Mouse (Mus musculus): ENCODE measurements around the gene Paqr6.
"Not testable (repeated sequence)": the region's sequence is repeated elsewhere in the genome, so short reads cannot be mapped to it uniquely, and the experiment has no call there.

The Paqr6 gene

DNA sequence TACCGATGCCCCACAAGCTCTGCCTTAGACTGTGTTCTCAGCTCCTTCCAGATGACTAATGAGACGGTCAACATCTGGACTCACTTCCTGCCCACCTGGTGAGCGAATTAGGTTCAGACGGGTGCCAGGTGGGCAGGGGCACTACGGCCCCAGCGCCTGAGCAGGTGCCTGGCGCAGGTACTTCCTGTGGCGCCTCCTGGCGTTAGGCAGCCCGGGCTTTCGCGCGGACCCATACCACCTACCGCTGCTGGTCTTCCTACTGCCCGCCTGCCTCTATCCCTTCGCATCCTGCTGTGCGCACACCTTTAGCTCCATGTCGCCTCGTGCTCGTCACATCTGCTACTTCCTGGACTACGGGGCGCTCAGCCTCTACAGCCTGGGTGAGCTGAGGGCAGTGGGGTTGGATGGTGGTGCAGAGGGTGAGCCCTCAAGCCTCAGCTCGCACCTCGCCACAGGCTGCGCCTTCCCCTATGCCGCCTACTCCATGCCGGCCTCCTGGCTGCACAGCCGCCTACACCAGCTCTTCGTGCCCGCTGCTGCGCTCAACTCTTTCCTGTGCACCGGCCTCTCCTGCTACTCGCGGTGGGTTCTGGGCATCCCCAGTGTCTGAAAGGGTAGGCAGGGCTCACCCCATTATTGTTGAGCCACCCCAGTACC is 1.4 kb downstream of the Paqr6 start:
- DNase-seq (ENCODE audit: extremely low spot score, low spot score) = no peak

DNA sequence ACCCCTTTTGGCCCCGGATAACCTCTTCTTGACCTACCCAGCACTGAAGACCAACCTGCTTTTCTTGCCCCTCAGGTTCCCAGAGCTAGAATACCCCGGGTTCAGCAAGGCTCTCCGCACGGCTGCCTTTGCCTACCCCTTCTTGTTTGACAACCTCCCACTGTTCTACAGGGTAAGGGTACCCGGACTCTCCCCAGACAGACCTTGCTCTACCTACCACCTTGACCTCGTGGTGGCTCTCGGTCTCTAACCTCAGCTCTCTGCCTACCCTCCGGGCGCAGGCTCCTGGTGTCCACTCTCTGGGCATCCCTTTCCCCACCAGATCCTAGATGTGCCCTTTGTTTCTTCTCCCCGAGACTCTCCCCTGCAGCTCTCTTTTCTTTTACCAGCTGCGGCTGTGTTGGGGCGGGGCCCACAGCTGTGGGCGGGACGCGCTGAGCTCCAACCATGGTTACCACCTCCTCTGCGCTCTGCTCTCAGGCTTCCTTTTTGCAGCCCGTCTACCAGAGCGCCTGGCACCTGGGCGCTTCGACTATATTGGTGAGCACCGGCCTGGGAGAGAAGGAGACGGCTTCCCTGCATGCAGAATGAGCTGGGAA is 2.5 kb downstream of the Paqr6 start:
- not testable (repeated sequence) for DNase-seq (ENCODE audit: extremely low spot score, low spot score)

DNA sequence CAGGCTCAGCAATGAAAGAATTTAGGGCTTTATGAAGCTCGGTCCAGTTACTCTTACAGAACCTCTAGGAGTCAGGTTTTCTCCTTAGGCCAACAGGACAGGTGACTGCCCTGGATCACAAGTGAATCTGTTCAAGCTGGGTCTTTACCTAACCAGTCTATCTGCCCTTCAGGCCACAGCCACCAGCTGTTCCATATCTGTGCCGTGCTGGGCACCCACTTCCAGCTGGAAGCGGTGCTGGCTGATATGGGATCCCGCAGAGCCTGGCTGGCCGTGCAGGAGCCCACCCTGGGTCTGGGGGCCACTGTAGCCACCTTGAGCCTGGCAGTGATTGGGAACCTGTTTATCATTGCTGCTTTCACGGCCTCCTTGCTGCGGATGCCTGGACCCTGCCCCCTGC is 3.1 kb downstream of the Paqr6 start:
- DNase-seq (ENCODE audit: extremely low spot score, low spot score) = not testable (repeated sequence)

DNA sequence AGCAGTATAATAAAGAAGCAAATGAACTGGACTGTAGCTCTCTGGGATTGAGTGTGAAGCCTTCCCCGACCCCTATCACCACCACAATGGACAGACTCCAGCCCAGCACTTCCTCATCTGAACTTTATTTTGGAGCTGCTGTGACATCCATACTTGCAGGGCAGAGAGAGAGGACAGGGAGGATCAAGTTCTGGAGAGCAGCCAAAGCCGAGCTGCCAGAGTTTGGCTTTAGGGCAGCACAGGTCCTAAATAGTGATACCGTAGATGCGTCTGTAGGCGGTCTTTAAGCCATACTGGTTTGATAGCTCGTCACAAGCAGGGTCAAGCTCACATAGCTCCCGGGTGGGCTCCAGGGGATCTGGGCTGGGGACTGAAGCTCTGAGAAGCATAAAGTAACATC is 4.1 kb downstream of the Paqr6 start:
- DNase-seq (ENCODE audit: extremely low spot score, low spot score) = not testable (repeated sequence)

DNA sequence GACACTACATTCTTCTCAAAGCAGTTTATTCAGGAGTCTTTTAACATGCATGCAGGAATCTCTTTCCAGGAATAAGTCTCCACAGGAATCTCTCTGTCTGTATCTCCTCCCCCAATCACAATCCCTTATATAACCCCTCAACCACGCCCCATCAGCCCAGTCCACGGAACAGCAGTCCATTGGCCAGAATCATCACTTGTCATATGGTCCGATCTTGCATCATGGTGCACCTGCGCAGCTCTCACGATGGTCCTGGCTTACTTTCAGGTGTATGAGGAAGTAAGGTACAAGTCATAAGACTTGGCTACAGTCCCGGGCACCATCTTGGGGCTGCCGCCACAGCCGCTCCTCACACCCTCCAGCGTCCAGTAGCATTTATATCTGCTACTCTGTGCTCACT is 8.3 kb downstream of the Paqr6 start, which contains the start of gene Bglap3:
TSS of gene Bglap3 (minus strand) at position 101 of the 400 bp plus-strand sequence.
- DNase-seq (ENCODE audit: extremely low spot score, low spot score) = not testable (repeated sequence)

DNA sequence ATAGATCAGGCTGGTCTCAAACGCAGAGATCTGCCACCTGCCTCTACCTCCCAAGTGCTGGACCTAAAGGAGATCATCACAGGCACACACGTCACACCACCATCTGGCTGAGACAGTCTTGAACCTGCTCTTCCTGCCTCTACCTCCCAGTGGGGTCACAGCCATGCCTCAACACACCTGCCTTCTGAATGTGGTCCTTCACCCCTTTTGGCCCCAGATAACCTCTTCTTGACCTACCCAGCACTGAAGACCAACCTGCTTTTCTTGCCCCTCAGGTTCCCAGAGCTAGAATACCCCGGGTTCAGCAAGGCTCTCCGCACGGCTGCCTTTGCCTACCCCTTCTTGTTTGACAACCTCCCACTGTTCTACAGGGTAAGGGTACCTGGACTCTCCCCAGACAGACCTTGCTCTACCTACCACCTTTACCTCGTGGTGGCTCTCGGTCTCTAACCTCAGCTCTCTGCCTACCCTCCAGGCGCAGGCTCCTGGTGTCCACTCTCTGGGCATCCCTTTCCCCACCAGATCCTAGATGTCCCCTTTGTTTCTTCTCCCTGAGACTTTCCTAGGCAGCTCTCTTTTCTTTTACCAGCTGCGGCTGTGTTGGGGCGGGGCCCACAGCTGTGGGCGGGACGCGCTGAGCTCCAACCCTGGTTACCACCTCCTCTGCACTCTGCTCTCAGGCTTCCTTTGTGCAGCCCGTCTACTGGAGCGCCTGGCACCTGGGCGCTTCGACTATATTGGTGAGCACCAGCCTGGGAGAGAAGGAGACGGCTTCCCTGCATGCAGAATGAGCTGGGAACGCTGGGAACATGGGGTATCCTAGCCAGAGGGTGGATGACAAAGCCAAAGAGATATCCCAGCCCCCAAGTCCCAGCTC is 11.6 kb downstream of the Paqr6 start:
- DNase-seq (ENCODE audit: extremely low spot score, low spot score) = peak; percentile 54

DNA sequence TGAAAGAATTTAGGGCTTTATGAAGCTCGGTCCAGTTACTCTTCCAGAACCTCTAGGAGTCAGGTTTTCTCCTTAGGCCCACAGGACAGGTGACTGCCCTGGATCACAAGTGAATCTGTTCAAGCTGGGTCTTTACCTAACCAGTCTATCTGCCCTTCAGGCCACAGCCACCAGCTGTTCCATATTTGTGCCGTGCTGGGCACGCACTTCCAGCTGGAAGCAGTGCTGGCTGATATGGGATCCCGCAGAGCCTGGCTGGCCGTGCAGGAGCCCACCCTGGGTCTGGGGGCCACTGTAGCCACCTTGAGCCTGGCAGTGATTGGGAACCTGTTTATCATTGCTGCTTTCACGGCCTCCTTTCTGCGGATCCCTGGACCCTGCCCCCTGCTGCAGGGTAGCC is 12.3 kb downstream of the Paqr6 start:
- not testable (repeated sequence) for DNase-seq (ENCODE audit: extremely low spot score, low spot score)

DNA sequence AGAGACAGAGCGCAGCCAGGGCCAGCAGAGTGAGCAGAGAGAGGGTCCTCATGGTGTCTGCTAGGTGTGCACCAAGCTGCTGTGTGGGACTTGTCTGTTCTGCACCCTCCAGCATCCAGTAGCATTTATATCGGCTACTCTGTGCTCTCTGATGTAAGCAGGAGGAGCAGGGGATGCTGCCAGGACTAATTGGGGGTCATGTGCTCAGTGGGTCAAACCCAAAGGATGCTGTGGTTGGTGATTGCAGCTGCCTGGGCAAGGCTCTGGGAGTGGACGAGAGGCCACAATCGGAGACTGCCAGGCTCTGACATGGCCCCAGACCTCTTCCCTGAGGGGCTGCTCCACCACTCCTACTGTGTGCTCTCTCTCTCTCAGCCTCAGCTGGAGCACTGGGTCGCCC is 14.2 kb downstream of the Paqr6 start, which contains the start of gene Bglap2:
TSS of gene Bglap2 (minus strand) at position 101 of the 400 bp plus-strand sequence.
- DNase-seq (ENCODE audit: extremely low spot score, low spot score) = not testable (repeated sequence)

DNA sequence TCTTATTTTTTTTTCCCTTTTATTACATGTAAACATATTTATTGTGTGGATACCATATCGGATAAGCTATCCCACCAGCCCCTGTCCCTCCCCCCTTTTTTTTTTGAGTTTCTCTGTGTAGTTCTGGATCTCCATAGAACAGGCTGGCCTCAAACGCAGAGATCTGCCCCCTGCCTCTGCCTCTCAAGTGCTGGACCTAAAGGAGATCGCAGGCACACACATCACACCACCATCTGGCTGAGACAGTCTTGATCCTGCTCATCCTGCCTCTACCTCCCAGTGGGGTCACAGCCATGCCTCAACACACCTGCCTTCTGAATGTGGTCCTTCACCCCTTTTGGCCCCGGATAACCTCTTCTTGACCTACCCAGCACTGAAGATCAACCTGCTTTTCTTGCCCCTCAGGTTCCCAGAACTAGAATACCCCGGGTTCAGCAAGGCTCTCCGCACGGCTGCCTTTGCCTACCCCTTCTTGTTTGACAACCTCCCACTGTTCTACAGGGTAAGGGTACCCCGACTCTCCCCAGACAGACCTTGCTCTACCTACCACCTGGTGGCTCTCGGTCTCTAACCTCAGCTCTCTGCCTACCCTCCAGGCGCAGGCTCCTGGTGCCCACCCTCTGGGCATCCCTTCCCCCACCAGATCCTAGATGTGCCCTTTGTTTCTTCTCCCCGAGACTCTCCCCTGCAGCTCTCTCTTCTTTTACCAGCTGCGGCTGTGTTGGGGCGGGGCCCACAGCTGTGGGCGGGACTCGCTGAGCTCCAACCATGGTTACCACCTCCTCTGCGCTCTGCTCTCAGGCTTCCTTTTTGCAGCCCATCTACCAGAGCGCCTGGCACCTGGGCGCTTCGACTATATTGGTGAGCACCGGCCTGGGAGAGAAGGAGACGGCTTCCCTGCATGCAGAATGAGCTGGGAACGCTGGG is 17.3 kb downstream of the Paqr6 start:
- peak; percentile 47 for DNase-seq (ENCODE audit: extremely low spot score, low spot score)

DNA sequence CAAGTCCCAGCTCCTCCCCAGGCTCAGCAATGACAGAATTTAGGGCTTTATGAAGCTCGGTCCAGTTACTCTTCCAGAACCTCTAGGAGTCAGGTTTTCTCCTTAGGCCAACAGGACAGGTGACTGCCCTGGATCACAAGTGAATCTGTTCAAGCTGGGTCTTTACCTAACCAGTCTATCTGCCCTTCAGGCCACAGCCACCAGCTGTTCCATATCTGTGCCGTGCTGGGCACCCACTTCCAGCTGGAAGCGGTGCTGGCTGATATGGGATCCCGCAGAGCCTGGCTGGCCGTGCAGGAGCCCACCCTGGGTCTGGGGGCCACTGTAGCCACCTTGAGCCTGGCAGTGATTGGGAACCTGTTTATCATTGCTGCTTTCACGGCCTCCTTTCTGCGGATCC is 18.0 kb downstream of the Paqr6 start:
- DNase-seq (ENCODE audit: extremely low spot score, low spot score) = not testable (repeated sequence)

DNA sequence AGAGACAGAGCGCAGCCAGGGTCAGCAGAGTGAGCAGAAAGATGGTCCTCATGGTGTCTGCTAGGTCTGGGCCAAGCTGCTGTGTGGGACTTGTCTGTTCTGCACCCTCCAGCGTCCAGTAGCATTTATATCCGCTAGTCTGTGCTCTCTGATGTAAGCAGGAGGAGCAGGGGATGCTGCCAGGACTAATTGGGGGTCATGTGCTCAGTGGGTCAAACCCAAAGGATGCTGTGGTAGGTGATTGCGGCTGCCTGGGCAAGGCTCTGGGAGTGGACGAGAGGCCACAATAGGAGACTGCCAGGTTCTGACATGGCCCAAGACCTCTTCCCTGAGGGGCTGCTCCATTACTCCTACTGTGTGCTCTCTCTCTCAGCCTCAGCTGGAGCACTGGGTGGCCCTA is 20.0 kb downstream of the Paqr6 start, which contains the start of gene Bglap:
TSS of gene Bglap (minus strand) at position 101 of the 400 bp plus-strand sequence.
- DNase-seq (ENCODE audit: extremely low spot score, low spot score) = no peak

DNA sequence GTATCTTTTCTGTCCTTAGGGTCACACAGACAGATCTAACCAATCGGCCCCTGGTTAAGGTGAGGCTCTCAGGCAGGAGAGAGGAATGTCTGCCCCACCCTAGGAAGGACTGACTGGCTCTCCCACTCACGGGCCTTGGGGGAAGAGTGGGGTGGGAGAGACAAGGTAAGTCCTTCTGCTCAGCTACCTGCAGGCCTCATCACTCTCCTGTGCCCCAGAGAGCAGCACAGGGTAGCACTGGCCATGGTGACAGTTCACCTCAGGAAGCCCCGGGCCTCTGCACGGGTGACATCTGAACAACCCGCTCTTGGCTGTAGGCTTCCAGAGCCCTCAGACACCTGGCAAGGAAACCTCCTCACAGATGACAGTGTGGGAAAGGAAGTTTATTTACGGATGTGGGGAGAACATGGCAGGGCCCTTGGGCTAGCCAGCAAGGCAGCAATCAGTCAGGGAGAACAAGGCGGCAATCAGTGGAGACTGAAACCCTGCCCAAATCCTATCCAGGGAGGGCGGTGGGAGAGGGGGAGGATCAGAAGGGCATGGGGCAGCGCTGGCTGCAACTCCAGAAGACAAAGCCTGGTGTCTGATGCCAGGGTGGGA is 29.5 kb downstream of the Paqr6 start:
- DNase-seq (ENCODE audit: extremely low spot score, low spot score) = no peak

DNA sequence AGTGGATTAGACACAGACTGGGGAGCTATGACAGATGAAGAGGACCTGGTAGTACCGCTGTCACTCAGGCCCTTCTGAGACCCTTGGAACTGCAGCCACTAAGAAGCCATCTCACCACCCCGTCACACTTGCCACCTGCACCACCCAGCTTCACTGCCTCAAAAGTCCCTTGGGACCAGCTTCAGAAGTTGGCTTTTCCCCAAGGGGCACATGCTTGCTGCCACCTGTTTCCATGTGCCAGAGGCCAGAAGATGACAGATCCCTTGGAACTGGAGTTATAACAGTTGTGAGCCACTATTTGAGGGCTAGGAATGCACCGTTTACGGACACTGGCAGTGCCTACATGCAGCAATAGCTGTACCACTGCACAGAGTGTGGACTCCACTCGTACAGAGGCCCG is 30.9 kb downstream of the Paqr6 start:
- DNase-seq (ENCODE audit: extremely low spot score, low spot score) = no peak

DNA sequence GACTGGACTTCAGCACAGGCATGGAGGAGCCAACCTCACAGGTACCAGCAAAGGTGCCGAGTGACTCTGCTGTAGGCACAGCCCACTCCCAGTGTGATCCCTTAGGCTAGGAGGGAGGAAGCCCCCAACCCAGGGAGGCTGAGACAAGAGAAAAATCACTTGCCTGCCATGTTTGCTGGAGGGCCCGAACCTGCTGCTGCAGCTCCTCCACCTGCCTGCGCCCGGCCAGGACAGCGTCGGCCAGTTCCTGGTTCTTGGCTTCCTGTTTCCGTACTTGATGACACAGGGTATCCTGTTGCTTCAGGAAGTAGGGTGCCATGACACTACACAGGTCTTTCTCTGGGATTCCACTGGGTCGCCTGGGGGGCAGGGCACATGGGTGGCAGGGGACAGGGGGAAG is 31.4 kb downstream of the Paqr6 start:
- DNase-seq (ENCODE audit: extremely low spot score, low spot score) = no peak

DNA sequence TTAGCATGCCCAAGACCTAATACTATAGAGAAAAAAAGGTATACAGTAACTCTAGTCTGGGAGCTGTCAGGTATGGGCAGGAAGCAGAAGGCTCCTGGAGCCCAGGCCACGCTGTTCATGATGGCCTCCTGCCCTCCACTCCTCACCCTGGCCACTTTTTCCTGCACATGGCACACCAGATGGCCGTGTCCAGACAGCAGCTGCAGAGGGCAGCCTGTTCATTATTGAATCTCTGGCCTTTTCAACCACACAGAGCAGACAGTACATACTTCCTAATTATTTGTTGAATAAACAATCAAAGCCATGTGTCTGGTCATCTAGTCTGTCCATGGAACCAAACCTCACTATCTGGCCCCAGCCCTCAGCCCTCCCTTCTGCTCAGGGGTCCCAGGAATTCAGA is 34.3 kb downstream of the Paqr6 start:
- no peak for DNase-seq (ENCODE audit: extremely low spot score, low spot score)

DNA sequence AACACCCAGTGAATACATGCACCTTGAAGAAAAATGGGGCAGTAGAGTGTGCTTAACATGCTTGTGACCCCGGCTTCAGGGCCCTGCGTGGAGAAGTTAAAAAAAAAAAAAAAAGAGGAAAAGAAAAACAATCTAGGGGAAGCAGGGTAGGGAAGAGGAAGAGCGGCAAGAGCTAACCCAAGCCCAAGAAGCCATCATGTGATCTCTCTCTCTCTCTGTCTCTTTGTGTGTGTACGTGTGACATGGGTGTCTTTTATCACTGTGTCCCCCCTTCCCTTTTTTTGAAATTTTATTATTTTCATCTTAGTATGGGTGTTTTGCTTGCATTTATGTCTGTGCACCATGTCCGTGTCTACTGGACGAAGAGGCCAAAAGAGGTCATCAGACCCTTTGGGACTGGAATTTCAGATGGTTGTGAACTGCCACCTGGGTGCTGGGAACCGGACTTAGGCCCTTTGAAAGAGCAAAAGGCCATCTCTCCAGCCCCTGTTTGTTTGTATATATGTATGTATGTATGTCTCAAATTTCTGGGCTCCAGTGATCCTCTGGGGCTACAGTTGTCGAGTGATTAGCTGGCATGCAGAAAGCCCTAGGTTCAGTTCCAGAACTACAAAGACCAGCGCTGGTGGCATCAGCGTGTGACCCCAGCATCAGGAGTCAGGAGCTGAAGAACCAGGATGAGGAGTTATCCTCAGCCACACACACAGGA is 39.3 kb downstream of the Paqr6 start:
- DNase-seq (ENCODE audit: extremely low spot score, low spot score) = no peak

DNA sequence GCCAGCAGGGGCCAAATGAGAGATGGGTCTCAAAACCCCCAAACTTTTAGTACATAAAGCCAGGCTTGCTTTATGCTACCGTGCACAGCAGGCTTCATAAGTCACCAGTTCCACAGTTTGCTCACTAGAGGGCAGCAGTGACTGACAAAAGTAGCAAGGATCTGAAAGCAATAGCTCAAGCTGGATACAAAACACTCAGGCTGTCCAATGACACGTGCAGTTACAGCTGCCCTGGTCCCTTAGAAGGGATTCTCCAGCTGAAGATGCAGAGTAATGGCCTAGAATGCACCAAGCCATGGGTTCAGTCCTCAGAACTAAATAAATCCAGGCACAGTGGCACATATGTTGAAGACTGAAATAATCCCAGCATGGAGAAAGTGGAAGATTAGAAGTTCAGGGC is 42.7 kb downstream of the Paqr6 start:
- DNase-seq (ENCODE audit: extremely low spot score, low spot score) = peak; percentile 65

DNA sequence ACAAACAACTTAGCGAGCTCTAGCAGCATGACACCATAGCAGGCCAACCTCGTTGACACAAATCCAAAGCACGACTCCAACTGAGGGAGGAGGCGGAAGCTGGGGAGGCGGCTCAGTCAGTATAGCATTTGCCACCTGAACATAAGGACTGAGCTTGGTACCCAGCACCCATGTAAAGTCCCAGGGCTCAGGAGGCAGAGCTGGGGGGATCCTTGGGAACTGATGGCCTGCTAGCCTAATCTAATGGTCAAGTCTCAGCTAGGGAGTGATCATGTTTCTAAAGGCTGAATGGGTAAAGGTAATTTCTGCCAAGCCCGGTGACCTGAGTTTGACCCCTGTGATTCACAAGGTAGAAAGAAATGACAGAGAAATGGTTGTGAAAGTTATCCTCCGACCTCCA is 43.1 kb downstream of the Paqr6 start:
- no peak for DNase-seq (ENCODE audit: extremely low spot score, low spot score)

DNA sequence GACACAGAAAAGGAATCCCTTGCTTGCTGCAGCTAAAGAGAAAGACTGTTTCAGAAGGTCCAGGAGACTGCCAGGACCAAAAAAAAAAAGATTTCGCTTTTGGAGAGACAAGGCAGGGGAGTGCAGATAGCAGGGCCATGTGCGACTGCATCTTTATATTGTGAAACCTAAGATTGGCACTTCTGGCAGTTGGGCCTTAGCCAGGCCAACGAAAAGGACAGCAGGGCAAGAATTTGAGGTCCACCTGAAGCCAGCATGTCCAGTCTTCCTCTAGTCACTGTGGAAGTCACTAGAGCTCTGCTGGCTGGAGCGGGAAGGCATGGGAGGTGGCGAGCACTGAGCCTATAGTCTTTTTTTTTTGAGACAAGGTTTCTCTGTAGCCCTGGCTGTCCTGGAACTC is 44.6 kb downstream of the Paqr6 start:
- DNase-seq (ENCODE audit: extremely low spot score, low spot score) = no peak

Measured in neural tube, embryonic 10.5 days (tissue).